Mouse (Mus musculus) neural tube, embryonic 14.5 days (tissue): ENCODE data around the gene Ext2. TPM values are rescaled to one million over a fixed set of nuclear protein-coding genes. Genes with fewer than 3 reads are reported as not detected.

ENCODE experiments used
- ATAC-seq: fragments of 200-750 bp; cut with Nextera tagmentation; 2 replicates; pipeline ENCODE4 v1.8.0; 2017; ENCODE audit warnings: low read depth, mild to moderate bottlenecking, moderate TSS enrichment, moderate library complexity
- H3K27ac ChIP-seq: fragments of 300-500 bp; sonication (generic); 2 replicates; pipeline ENCODE4 v1.5.1; 2014; ENCODE audit warnings: low read depth, mild to moderate bottlenecking, control low read depth, low read length, moderate library complexity, mixed read lengths
- H3K27me3 ChIP-seq: fragments of 300-500 bp; sonication (generic); 2 replicates; pipeline ENCODE4 v1.6.1; 2014; ENCODE audit warnings: low read length; ENCODE audit not compliant: control insufficient read depth, insufficient read depth
- H3K36me3 ChIP-seq: fragments of 300-500 bp; sonication (generic); 2 replicates; pipeline ENCODE4 v1.6.1; 2014; ENCODE audit warnings: low read length, mixed read lengths; ENCODE audit not compliant: control insufficient read depth, insufficient read depth
- H3K4me1 ChIP-seq: fragments of 300-500 bp; sonication (generic); 2 replicates; pipeline ENCODE4 v1.6.1; 2014; ENCODE audit warnings: low read length; ENCODE audit not compliant: control insufficient read depth, insufficient read depth
- H3K4me2 ChIP-seq: fragments of 300-500 bp; sonication (generic); 2 replicates; pipeline ENCODE4 v1.6.1; 2014; ENCODE audit warnings: mild to moderate bottlenecking, low read depth, low read length, control low read depth
- H3K4me3 ChIP-seq: fragments of 300-500 bp; sonication (generic); 2 replicates; pipeline ENCODE4 v1.5.1; 2014; ENCODE audit warnings: low read depth, low read length, control low read depth, mixed read lengths
- H3K9ac ChIP-seq: fragments of 300-500 bp; sonication (generic); replicated peaks from 2 replicates; pipeline ENCODE4 v1.6.1; 2014; ENCODE audit warnings: low read depth, mild to moderate bottlenecking, control low read depth, low read length, mixed read lengths
- H3K9me3 ChIP-seq: fragments of 300-500 bp; sonication (generic); 2 replicates; pipeline ENCODE4 v1.6.1; 2016; ENCODE audit warnings: low read length; ENCODE audit not compliant: control insufficient read depth
- WGBS: fragments of 180-500 bp; shearing (Covaris S2); extraction: QIAGEN DNeasy Blood & Tissue Kit; methylation state at CpG from one replicate; pipeline ENCODE4 v1.1.7; 2014; 5-methylcytosine and 5-hydroxymethylcytosine counted together
- polyA plus RNA-seq: library from polyadenylated mRNA; unstranded; fragments of >200 nt; fragmentation: Nextera tagmentation; extraction: Ambion mirVana; gene quantifications from 2 replicates; pipeline ENCODE4 v1.2.1, GENCODE M21; 2014

The Ext2 gene
- polyA plus RNA-seq, 1 experiment from 2014 or later = 64.9 TPM

DNA sequence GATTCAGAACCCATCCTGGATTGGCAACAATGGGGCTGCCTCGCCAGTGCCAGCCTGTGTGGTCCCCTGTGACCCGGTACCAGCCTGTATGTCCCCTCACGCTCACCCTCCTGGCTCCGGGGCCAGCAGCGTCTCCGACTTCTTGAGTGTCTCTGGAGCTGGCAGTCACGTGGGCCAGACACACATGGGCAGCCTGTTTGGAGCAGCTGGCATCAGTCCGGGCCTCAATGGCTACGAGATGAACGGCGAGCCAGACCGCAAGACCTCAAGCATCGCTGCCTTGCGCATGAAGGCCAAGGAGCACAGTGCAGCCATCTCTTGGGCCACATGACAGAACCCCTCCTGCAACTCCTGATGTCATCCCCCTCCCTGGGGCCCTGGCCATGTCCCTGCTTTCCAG is 145.1 kb downstream of the Ext2 start:
- no peaks in the 10 kb centered on the region for H3K36me3 ChIP-seq
- no peak overlapping the region for H3K27ac ChIP-seq
- no peaks in the 10 kb centered on the region for H3K9me3 ChIP-seq
- no peak overlapping the region for H3K9ac ChIP-seq
- no peak overlapping the region for H3K4me2 ChIP-seq
- no peak overlapping the region for H3K4me3 ChIP-seq
- no peaks in the 10 kb centered on the region for H3K27me3 ChIP-seq
- H3K4me1 ChIP-seq = no peaks in the 10 kb centered on the region
- 84% methylated on average over 14 of the region's 14 CpGs for WGBS
- ATAC-seq = no peak

- H3K4me2 ChIP-seq = no peak overlapping the region
- H3K9ac ChIP-seq = no peak overlapping the region
- H3K9me3 ChIP-seq = no peaks in the 10 kb centered on the region
- H3K36me3 ChIP-seq = no peaks in the 10 kb centered on the region
- H3K27me3 ChIP-seq = no peaks in the 10 kb centered on the region
- peak; percentile 34; the same call in 1 of the 2 replicates for ATAC-seq
- no peaks in the 10 kb centered on the region for H3K4me1 ChIP-seq
- H3K27ac ChIP-seq = no peak overlapping the region
- 60% methylated on average over 15 of the region's 15 CpGs for WGBS
- no peak overlapping the region for H3K4me3 ChIP-seq
Observed at GRCm38 (mm10) chr2:93671573-93672184, 150.7 kb downstream of the Ext2 start.

DNA sequence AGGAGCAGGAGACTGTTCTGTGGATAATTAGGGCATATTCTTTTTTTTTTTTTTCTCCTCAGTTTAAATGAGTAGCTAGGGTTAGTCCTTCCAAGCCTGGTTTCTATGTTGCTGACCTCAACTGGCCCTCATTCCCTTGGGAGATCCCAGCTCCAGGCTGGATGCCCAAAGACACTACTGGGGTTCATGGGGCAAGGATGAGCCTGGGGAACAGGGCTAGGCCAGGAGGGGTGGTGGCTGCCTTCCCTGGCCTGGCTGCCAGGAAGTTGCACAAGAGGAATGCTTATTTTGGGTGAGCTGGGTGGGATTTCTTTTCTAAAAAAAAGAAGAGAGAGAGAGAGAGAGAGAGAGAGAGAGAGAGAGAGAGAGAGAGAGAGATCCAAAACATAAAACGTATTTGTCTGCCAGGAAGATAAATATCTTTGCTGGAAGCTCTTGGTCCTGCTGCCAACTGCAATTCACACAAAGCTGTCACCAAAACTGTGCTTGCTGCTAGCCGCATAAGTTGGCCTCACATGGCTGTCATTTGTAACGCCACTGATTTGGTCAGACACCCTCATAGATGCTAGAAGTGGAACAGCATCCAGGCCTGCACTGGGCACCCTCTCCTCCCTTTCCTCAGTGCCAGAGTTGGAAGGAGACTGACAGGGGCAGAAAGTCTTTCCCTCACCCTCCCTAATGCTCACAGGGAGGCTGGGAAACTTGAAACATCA is 156.1 kb downstream of the Ext2 start:
- Histone ChIP-seq H3K4me3 (no peak overlapping the region), H3K27me3 (no peaks in the 10 kb centered on the region), H3K9ac (no peak overlapping the region), H3K36me3 (no peaks in the 10 kb centered on the region), H3K4me2 (no peak overlapping the region), H3K27ac (no peak overlapping the region), H3K9me3 (no peaks in the 10 kb centered on the region), H3K4me1 (no peaks in the 10 kb centered on the region)
- WGBS = 59% methylated on average over 3 of the region's 3 CpGs
- no peak for ATAC-seq

- WGBS = 86% methylated on average over 5 of the region's 5 CpGs
- H3K4me1 ChIP-seq = no peaks in the 10 kb centered on the region
- no peaks in the 10 kb centered on the region for H3K27me3 ChIP-seq
- ATAC-seq = no peak
- H3K9me3 ChIP-seq = no peaks in the 10 kb centered on the region
- H3K4me2 ChIP-seq = no peak overlapping the region
- H3K36me3 ChIP-seq = no peaks in the 10 kb centered on the region
- H3K27ac ChIP-seq = no peak overlapping the region
- H3K9ac ChIP-seq = no peak overlapping the region
- no peak overlapping the region for H3K4me3 ChIP-seq
Observed at GRCm38 (mm10) chr2:93665472-93665871, 156.9 kb downstream of the Ext2 start.

DNA sequence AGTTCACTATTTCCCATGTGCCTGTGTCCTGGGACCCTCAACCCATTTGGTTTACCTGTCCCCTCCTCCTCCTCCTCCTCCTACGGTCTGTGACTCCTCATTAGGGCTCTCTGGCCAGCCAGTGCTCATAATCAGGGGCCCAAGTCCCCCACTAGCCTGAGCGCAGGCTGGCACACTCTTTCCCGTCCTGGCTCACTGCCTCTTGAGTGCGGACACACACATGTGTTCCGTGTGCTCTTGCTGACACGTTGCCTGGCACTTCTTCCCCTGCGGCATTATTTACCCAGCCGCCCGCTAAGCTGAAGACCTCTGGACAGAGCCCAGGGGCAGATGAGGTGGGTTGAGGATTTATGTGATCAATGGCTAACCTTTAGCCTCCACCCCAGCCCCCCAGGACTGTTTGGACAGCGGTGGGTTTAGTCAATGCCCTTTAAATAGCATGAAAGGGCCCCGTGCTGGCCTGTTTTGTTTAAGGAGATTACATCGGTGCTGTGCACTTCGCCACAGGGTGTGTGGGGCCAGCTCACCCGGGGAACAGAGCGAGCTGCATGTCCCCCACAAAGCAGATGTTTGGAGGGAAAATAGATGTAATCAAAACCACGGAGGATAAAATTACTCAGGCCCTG is 160.0 kb downstream of the Ext2 start:
- Histone ChIP-seq H3K27me3 (no peaks in the 10 kb centered on the region), H3K4me1 (no peaks in the 10 kb centered on the region), H3K9me3 (no peaks in the 10 kb centered on the region), H3K9ac (no peak overlapping the region), H3K36me3 (no peaks in the 10 kb centered on the region), H3K4me2 (no peak overlapping the region), H3K4me3 (no peak overlapping the region), H3K27ac (no peak overlapping the region)
- no peak for ATAC-seq
- WGBS = 16% methylated on average over 16 of the region's 16 CpGs

DNA sequence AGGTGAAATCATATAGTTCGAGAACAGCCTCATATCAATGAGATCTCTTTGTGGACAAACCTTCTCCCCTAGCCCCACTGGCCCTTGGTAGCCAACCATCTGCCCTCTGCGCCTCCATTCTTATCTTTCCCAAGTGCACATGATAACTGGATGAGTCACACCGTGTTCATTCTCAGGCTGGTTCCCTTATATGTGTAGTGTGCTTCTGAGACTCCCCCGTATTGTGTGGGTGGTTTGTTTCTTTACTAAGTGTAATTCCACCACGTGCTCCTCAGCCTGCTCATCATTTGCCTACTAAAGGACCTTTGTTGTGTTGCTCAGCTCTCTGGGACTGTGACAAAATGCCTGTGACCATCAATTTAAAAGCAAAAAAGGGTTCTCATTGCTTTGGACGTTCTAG is 161.3 kb downstream of the Ext2 start:
- H3K9ac ChIP-seq = no peak overlapping the region
- no peaks in the 10 kb centered on the region for H3K36me3 ChIP-seq
- no peaks in the 10 kb centered on the region for H3K27me3 ChIP-seq
- WGBS = 80% methylated on average over 6 of the region's 6 CpGs
- H3K4me3 ChIP-seq = no peak overlapping the region
- H3K27ac ChIP-seq = no peak overlapping the region
- no peak overlapping the region for H3K4me2 ChIP-seq
- no peaks in the 10 kb centered on the region for H3K4me1 ChIP-seq
- no peaks in the 10 kb centered on the region for H3K9me3 ChIP-seq
- no peak for ATAC-seq

GRCm38 (mm10) chr2:93659705-93660308 is 162.6 kb downstream of the Ext2 start:
- 81% methylated on average over 6 of the region's 6 CpGs for WGBS
- no peak for ATAC-seq
- no peak overlapping the region for H3K4me3 ChIP-seq
- no peaks in the 10 kb centered on the region for H3K36me3 ChIP-seq
- no peaks in the 10 kb centered on the region for H3K27me3 ChIP-seq
- H3K9ac ChIP-seq = no peak overlapping the region
- H3K9me3 ChIP-seq = no peaks in the 10 kb centered on the region
- H3K4me2 ChIP-seq = no peak overlapping the region
- H3K27ac ChIP-seq = no peak overlapping the region
- H3K4me1 ChIP-seq = no peaks in the 10 kb centered on the region

GRCm38 (mm10) chr2:93659004-93659403 is 163.4 kb downstream of the Ext2 start:
- no peak overlapping the region for H3K9ac ChIP-seq
- H3K36me3 ChIP-seq = no peaks in the 10 kb centered on the region
- no peaks in the 10 kb centered on the region for H3K4me1 ChIP-seq
- no peak overlapping the region for H3K4me3 ChIP-seq
- no peaks in the 10 kb centered on the region for H3K27me3 ChIP-seq
- no peak overlapping the region for H3K4me2 ChIP-seq
- H3K9me3 ChIP-seq = no peaks in the 10 kb centered on the region
- ATAC-seq = no peak
- H3K27ac ChIP-seq = no peak overlapping the region
- 40% methylated on average over 3 of the region's 3 CpGs for WGBS
